Mouse (Mus musculus): ENCODE measurements around the gene Olfr1183.

DNA sequence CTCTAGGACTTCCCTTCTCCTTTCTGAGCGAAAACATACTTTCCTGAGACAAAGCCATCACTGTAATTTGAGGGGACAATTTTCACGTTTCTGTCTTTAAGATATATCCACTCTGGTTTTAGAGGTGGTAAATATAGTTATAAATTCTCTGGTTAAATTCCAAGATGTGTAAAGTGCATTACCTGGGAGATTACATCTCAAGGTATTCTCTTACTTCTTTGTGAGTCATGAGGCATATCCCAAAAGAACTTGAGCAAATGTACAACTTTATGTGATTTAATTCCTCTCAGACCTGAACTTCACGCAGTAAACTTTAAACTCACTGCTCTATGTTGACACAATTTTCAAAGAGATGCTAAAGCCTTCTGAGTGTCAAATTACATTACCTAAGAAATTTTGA is 48.3 kb upstream of the Olfr1183 start, which contains the start of gene Olfr1179:
- TF ChIP-seq GATA1 (IDR thresholded peaks at IDR 0.05; ENCODE audit: borderline replicate concordance, low read length) (no peak), FLI1 (IDR thresholded peaks at IDR 0.05; ENCODE audit: low read length) (no peak)

Data from megakaryocyte, embryonic 14.5 days (primary cell).